Mouse (Mus musculus) CH12.LX (cell line): ENCODE data around the gene B3galt1.

Experiments
- CTCF ChIP-seq, 2 experiments: IDR thresholded peaks in 1 of 2; conservative IDR thresholded peaks in 1 of 2; 2 replicates each; pipeline ENCODE4 v1.5.1; 2011 to 2012; ENCODE audit warnings: low read depth in 2 of 2, low read length in 2 of 2, improper control_type of control experiment in 1 of 2, inconsistent platforms in 1 of 2, mild to moderate bottlenecking in 1 of 2, moderate library complexity in 1 of 2
- POLR2A ChIP-seq: IDR thresholded peaks from 2 replicates; pipeline ENCODE4 v1.6.1; 2011; ENCODE audit warnings: low read depth, mild to moderate bottlenecking, improper control_type of control experiment, low read length
- UBTF ChIP-seq: IDR thresholded peaks from 2 replicates; pipeline ENCODE4 v1.6.1; 2012; ENCODE audit warnings: low read depth, mild to moderate bottlenecking, inconsistent platforms, low read length, improper control_type of control experiment, moderate library complexity

DNA sequence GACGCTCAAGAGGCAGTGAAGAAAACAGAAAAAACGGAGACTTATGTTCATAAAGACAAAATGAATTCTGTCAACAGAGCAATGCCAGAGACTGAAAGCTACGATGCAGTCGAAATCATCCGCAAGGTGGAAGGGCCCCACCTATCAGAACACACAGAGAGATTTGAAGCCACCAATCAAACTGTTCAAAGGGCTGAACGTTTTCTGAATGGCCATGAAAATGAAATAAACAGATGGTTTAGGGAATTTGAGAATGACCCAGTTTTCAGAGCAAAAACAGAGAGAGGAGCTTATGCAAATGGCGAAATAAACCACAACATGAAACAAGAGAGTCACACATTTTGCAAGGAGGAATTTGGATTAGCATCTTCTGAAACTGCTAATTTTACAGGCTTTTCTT lies 49.3 kb upstream of the B3galt1 start:
- TF ChIP-seq POLR2A, result no peak
- no peak for TF ChIP-seq UBTF
- TF ChIP-seq CTCF (conservative IDR thresholded peaks at IDR 0.05 in 1 of 2, IDR thresholded peaks at IDR 0.05 in 1 of 2; ENCODE audit: low read depth in 2 of 2, low read length in 2 of 2), result no peak
